Mouse (Mus musculus) bone marrow macrophage, adult 2 months (primary cell): ENCODE data around the gene Mrpl43. TPM values are rescaled to one million over a fixed set of nuclear protein-coding genes. Genes with fewer than 3 reads are reported as not detected.

Experiments used
- H3K27ac ChIP-seq: 2 replicates; pipeline ENCODE4 v1.5.1; 2012; ENCODE audit warnings: low read depth, low read length; ENCODE audit not compliant: insufficient read depth
- H3K4me1 ChIP-seq: 2 replicates; pipeline ENCODE4 v1.6.1; 2012; ENCODE audit warnings: low read length; ENCODE audit not compliant: control insufficient read depth, insufficient read depth
- H3K4me3 ChIP-seq: 2 replicates; pipeline ENCODE4 v1.5.1; 2012; ENCODE audit warnings: mild to moderate bottlenecking, low read length, moderate library complexity; ENCODE audit not compliant: insufficient read depth
- CTCF ChIP-seq: IDR thresholded peaks from 2 replicates; pipeline ENCODE4 v1.5.1; 2012; ENCODE audit warnings: low read depth, mild to moderate bottlenecking, low read length, moderate library complexity
- POLR2A ChIP-seq: IDR thresholded peaks from 2 replicates; pipeline ENCODE4 v1.6.1; 2012; ENCODE audit warnings: mild to moderate bottlenecking, low read depth, low read length, borderline replicate concordance
- polyA plus RNA-seq: library from polyadenylated mRNA; stranded (reverse); fragments of >200 nt; gene quantifications from 2 replicates; pipeline ENCODE4 v1.2.4, GENCODE M21; 2012; ENCODE audit not compliant: missing spikeins, insufficient read depth, insufficient read length

Gene Mrpl43
- polyA plus RNA-seq, 1 experiment: 38.5 TPM

DNA sequence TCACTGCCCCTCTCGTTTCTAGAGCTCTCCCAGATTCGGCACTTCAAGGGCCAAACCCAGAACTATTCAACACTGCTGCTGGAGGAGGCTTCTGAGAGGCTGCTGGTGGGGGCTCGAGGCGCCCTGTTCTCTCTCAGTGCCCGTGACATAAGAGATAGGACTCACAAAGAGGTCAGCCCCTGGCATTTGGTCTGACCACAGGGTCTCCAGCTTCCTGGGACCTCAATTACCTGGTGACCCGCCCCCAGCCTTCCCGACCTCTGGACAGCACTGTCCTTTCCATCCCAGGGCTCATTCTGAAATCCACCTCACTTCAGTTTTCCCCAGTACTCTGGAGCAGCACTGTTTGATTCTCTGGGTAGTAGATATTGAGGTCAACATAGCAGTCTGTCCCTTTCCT is 13.5 kb downstream of the Mrpl43 start:
- TF ChIP-seq POLR2A: no peak
- TF ChIP-seq CTCF: no peak
- Histone ChIP-seq H3K4me3 (no peak overlapping the region), H3K27ac (no peak overlapping the region), H3K4me1 (no peaks in the 10 kb centered on the region)

DNA sequence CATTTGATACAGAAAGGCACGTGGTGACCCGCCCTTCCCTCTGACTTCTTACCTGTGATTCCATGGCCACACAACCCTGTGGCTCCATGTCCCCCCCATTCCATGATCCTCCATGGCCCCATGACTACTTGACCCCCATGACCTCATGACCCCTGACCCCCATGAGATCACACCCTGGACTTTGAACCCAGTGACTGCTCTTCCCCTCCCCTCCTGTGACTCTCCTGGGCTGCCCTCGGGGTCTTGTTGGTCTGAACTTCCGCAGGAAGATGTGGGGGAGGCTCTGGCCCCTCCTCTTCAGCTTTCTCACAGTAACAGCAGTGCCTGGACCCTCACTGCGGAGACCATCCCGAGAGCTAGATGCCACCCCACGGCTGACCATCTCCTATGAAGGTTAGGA is 14.0 kb downstream of the Mrpl43 start:
- Histone ChIP-seq H3K4me3 (no peak overlapping the region), H3K4me1 (peaks cover 4% of the 10 kb centered on the region), H3K27ac (no peak overlapping the region)
- TF ChIP-seq CTCF (no peak), POLR2A (no peak)

DNA sequence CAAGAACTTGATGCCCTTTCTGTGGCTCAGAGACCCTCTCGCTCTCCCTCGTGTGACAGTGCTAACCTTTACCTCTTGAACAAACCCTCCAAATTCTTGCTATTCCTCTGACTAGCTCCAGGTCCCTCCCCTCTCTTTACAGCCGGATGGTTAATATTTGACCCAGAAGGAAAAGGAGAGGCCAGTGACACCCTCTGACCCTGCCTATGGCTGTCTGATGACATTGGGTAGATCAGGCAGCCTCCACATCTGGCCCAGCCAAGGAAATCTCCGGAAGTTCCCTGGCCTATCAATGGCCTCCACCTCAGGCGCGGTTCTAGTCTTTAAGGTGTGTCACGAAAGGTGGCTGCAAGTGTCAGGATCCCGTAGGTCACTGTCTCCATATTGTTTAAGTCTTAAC is 15.2 kb downstream of the Mrpl43 start:
- Histone ChIP-seq H3K27ac (no peak overlapping the region), H3K4me3 (no peak overlapping the region), H3K4me1 (peaks cover 11% of the 10 kb centered on the region)
- no peak for TF ChIP-seq POLR2A
- no peak for TF ChIP-seq CTCF

DNA sequence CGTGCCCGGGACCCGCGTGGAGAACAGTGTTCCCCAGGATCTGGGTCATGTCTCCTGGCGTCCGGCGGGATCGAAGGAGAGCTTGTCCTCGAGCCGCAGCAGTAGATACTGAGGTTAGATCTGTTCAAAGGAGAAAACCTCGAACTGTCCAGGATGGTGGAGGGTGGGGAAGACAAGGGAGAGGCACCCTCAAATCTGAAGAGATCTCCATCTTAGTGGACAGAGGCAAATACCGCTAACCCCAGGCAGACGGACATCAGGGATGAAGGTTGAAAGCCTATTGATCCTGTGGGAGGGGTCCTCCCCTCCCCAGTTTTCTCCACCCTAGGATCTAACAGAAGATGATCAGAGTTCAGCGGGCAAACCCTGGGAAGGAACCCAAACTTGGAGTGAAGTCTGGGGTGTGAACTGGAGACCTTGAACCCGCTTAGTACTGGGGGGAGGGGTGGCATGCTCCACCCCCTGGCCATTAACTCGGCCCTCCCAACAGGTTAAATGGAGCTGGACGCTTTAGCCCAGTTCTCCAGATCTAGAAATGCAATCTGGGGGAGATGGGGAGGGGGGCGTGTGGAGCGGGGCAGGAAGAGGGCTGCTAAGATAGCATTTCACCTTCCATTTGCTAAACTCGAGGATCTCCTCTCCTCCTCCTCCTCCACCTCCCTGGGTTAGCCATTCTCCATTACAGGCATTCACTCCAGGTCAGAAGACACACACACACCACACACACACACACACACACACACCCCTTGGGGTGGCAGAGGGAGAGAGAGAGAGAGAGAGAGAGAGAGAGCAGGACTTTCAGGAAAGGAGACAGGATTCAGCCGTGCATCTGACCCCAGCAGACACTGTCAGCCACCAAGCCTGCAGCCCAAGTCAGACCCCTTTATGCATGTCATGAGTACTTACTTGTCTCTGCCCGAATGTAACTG is 16.4 kb downstream of the Mrpl43 start:
- no peak for TF ChIP-seq CTCF
- no peak for TF ChIP-seq POLR2A
- H3K4me3 ChIP-seq: peak overlapping the region; percentile 34

DNA sequence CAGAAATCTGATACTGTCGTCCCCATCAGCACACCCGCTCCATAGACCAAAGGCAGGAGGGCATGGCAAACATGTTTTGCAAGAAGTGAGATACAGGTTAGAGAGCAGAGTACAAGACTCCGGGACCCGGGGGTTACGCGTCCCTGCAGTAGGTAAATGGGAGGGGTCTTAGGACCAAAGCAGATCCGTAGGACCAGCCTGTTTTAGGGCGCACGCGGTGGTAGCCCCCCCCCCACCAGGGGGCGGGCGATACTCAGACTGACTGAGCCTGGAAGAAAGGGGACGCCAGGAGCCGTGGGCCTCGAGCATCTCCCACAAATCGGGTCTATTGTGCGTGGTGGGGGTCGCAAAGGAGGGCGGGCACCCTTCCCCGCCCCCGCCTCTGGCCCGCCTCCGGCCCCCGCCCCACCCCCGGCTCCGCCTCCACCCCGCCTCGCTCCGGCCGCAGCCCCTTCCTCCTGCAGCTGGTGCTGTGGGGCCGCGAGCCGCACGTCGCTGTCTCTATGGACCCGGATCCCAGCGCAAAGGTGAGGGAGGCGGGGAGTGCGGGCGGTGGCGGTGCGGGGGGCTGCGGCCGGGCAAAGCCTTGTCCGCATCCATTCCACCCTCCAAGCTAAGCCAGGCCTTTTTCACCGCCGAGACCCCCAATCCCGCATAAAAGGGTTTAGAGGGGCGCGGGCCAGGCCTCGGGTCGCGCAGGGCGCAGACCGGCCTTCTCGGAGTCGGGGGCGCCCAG is 17.2 kb downstream of the Mrpl43 start, which contains the start of gene Sema4g:
Sema4g (plus strand) TSS at position 271 of the 736 bp plus-strand sequence.
- Histone ChIP-seq H3K27ac (no peak within 1 kb of the TSS), H3K4me3 (peak within 1 kb of the TSS; percentile 38), H3K4me1 (peaks cover 15% of the 10 kb centered on the region)
- TF ChIP-seq CTCF (no peak), POLR2A (no peak)

More for the DNA sequence above, 16.4 kb downstream of the Mrpl43 start:
- no peak overlapping the region for H3K27ac ChIP-seq
- H3K4me1 ChIP-seq: peaks cover 15% of the 10 kb centered on the region

DNA sequence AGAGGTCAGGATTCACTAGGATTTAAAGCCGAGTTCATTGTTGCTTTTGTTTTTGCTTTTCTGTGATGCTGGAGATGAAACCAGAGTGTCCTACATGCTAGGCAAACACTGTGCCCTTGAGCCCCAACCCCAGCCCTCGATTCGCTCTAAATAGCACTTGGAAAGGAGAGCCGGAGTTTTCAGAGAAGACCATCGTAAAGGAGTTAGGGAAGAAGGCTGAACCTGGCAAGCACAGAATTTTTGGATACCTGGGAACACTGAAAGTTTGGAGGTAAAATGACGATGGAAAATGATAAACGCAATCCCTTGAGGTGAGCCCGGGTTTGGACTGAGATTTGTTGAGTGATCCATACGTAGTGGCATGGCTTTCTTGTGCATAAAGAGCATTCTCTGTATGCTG is 17.9 kb downstream of the Mrpl43 start:
- Histone ChIP-seq H3K27ac (no peak overlapping the region), H3K4me3 (no peak overlapping the region), H3K4me1 (peaks cover 17% of the 10 kb centered on the region)
- no peak for TF ChIP-seq CTCF
- TF ChIP-seq POLR2A: no peak

DNA sequence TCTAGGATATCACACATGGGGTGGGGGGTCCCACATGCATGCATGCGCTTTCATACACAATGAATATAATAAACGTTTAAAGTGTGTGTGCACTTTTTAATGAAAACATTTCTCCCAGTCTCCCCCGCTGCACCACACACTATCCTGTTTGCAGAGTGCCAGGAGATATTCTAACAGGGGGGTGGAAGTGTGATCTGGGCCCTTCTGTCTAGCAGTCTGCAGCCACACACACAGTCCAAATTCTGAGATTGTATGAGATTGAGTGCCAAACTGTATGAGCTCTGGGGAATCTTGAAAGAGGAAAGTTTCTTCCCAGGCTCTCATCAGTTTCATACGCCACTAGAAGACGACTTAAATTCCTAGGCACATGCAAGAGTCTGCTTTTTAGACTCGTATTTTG is 18.4 kb downstream of the Mrpl43 start:
- no peak overlapping the region for H3K4me3 ChIP-seq
- H3K4me1 ChIP-seq: peaks cover 21% of the 10 kb centered on the region
- H3K27ac ChIP-seq: no peak overlapping the region
- TF ChIP-seq POLR2A (no peak), CTCF (no peak)

DNA sequence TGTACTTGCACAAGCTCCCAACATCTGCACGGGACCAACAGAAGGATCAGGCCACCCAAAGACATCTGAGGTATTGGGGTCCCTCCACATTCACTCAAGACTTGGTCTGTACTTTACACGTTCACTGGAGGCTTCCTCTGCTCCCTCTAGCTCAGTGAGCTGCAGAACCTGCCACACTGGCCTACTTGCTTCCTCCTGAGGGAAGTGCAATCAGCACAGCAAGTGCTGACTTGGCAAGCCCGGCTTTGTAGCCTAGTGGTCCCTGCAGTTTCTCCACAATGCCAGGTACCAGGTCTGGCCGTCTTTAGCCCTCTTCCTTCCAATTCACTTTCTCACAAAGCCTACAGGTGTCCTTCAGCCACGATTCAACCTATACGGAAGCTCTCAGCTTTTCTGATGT is 19.2 kb downstream of the Mrpl43 start:
- Histone ChIP-seq H3K27ac (no peak overlapping the region), H3K4me3 (no peak overlapping the region), H3K4me1 (peaks cover 24% of the 10 kb centered on the region)
- TF ChIP-seq CTCF: no peak
- no peak for TF ChIP-seq POLR2A

DNA sequence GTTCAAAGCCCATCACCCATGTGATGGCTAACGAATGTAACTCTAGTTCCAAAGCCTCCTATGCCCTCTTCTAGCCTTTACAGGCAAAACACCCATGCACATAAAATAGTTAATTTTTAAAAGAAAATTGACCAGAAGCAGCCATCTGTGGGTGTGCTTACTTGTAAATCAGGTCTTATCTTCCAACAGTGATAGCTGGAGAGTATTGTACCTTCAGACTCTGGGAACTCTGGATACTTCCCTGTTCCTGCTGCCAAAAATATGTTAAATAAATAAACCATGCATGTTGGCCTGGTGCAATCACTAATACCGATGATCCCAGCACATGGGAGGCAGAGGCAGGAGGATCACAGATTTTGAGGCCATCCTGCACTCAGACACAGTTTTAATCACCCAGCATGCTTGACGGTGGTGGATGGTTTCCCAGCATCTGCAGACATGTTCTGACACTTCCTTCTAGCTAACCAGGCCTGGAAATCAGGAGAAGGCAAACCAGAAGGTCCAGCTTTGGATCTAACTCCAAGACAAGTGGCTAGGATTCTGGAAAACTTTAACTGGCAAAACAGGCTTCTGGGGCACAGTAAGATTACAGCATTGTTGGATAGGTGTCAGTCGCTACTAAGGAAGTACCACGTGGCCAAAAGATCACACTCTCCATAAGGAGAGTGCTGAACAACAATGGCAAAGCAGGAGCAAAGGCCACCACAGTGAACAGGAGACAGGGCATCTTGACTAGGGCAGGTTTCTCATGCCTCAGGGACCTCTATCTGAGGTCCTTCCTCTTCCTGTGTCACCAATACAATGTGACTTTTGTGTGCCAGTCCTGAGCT is 20.9 kb downstream of the Mrpl43 start:
- H3K4me1 ChIP-seq: peaks cover 37% of the 10 kb centered on the region
- TF ChIP-seq CTCF (no peak), POLR2A (no peak)
- no peak overlapping the region for H3K27ac ChIP-seq
- no peak overlapping the region for H3K4me3 ChIP-seq

DNA sequence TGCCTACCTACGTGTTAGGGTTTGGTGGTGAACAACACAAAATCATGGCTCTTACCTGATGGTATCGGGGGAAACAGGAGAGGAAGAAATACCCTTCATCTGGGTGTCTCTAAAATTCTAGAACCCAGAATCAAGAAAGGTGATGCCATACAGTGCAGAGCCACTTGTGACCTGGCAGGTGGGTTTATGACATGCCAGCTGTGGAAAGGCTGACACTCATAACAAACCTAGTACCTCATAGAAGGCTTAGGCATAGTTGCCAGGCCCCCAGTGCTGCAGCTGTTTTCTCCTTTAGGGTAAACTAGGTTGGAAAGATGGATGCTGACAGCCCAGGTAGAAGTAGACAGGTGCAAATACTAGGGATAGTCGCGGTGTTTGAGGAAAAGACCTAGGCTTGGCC is 21.8 kb downstream of the Mrpl43 start:
- Histone ChIP-seq H3K4me3 (no peak overlapping the region), H3K27ac (no peak overlapping the region), H3K4me1 (peaks cover 39% of the 10 kb centered on the region)
- TF ChIP-seq POLR2A (no peak), CTCF (no peak)
